Mouse (Mus musculus): ENCODE measurements at regions not wholly inside any gene's neighbourhood (a gene's known extent, or its start where the extent isn't known, plus 50 kb on each side); places are given as distances from the start of the nearest gene placed in this dataset.
A peak's percentile ranks its signal among the peaks of the same experiment; 100 is the strongest.
"Not testable (repeated sequence)": the region's sequence is repeated elsewhere in the genome, so short reads cannot be mapped to it uniquely, and the experiment has no call there.

DNA sequence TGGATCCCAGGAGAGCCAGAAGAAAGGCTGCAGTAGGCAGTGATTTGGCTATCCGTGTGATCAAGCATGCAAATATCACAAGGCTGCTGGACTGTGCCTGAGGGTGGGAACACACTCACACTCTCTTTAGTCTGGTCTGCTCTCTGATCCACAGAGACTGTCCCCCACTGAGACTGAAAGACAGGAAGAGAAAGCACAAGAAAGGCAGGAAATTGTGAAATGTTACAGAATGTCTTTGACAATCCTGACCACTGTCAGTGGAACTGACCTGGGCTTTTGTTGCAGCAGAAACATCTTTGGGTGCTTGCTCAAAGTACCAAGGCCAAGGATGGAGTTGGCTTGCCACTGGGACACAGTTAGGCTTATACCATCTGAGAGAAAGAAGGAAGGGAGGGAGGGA, 52.3 kb upstream of the Gpd2 start:
- Histone ChIP-seq H3K27ac (replicated peaks; ENCODE audit: low read depth, low read length) (no peak overlapping the region), H3K9me3 (ENCODE audit: control insufficient read depth, low read length) (no peaks in the 10 kb centered on the region), H3K27me3 (ENCODE audit: control insufficient read depth, insufficient read depth, low read length) (no peaks in the 10 kb centered on the region), H3K4me1 (ENCODE audit: control insufficient read depth, insufficient read depth, low read length) (no peaks in the 10 kb centered on the region), H3K36me3 (ENCODE audit: control insufficient read depth, insufficient read depth, low read length) (no peaks in the 10 kb centered on the region), H3K4me2 (replicated peaks; ENCODE audit: low read depth, low read length, severe bottlenecking) (no peak overlapping the region), H3K9ac (ENCODE audit: low read depth, low read length, severe bottlenecking) (no peak overlapping the region), H3K4me3 (replicated peaks; ENCODE audit: low read length) (no peak overlapping the region)
- DNase-seq (ENCODE audit: low spot score): no peak
- WGBS: 19% methylated on average over 1 of the region's 1 CpGs
- no peak for ATAC-seq (ENCODE audit: low FRiP score, low read depth)
- no peak for TF ChIP-seq POLR2A (IDR thresholded peaks at IDR 0.05; ENCODE audit: borderline replicate concordance, extremely low read depth, insufficient read depth, insufficient read length)

DNA sequence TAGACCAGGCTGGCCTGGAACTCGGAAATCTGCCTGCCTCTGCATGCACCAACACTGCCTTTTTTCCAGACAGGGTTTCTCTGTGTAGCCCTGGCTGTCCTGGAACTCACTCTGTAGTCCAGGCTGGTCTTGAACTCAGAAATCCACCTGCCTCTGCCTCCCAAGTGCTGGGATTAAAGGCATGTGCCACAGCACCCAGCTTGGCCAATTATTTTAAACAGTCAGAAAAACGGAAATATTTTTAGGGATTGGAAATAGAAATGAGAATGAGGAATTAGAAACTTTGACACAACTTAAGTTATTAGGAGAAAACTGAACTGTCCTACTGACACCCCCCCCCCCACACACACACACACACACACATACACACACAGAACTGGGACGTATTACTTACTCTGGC, 54.3 kb upstream of the Gpd2 start:
- not testable (repeated sequence) for H3K27ac ChIP-seq (replicated peaks; ENCODE audit: low read depth, low read length); H3K4me1 ChIP-seq (ENCODE audit: control insufficient read depth, insufficient read depth, low read length); H3K27me3 ChIP-seq (ENCODE audit: control insufficient read depth, insufficient read depth, low read length); H3K4me3 ChIP-seq (replicated peaks; ENCODE audit: low read length); ATAC-seq (ENCODE audit: low FRiP score, low read depth); H3K9ac ChIP-seq (ENCODE audit: low read depth, low read length, severe bottlenecking); H3K4me2 ChIP-seq (replicated peaks; ENCODE audit: low read depth, low read length, severe bottlenecking); H3K9me3 ChIP-seq (ENCODE audit: control insufficient read depth, low read length); H3K36me3 ChIP-seq (ENCODE audit: control insufficient read depth, insufficient read depth, low read length); DNase-seq (ENCODE audit: low spot score)
- 76% methylated on average over 3 of the region's 3 CpGs for WGBS

DNA sequence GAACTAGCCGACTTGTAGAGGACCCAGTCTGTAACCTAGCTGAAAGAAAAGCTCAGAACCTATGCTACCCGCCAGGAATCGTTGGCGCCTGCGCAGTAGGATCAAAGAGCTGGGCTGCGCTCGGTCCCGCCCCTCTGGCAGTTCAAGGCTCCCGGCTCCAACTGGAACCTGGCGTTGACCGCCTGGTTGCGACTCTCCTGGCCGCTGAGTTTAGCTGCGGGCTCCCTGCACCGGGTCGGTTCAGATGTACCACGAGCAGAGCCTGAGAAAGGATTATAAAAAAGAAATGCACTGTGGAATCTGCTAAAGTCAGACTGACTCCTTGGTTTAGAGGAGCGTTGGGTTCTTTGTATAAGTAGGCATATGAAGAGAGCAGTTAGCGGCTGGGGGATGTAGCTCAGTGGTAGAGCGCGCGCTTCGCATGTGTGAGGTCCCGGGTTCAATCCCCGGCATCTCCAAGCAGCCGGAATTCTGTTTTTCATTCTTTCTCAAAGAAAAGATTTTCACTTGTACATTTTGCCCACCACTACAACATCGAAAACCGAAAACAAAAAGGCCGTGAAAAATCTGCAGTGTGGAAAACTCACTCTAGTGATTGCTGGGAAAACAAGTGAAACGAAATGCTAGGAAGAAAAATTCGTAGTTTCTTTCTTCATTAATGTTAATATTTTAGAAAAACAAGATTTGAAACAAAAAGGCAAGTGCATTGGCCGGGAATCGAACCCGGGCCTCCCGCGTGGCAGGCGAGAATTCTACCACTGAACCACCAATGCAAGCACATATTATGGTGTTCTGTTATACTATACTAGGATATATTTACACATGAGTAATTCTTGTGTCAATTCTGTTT, 55.5 kb upstream of the Gpd2 start:
- peak overlapping the region; percentile 75 for H3K9ac ChIP-seq (ENCODE audit: low read depth, low read length, severe bottlenecking)
- peak overlapping the region; percentile 44 for H3K4me2 ChIP-seq (replicated peaks; ENCODE audit: low read depth, low read length, severe bottlenecking)
- WGBS: 1% methylated on average over 37 of the region's 37 CpGs
- peak overlapping the region; percentile 97 for H3K27ac ChIP-seq (replicated peaks; ENCODE audit: low read depth, low read length)
- ATAC-seq (ENCODE audit: low FRiP score, low read depth) (peak; percentile 98), DNase-seq (ENCODE audit: low spot score) (peak; percentile 94)
- no peaks in the 10 kb centered on the region for H3K4me1 ChIP-seq (ENCODE audit: control insufficient read depth, insufficient read depth, low read length)
- H3K9me3 ChIP-seq (ENCODE audit: control insufficient read depth, low read length): no peaks in the 10 kb centered on the region
- no peaks in the 10 kb centered on the region for H3K27me3 ChIP-seq (ENCODE audit: control insufficient read depth, insufficient read depth, low read length)
- no peak for TF ChIP-seq POLR2A (IDR thresholded peaks at IDR 0.05; ENCODE audit: borderline replicate concordance, extremely low read depth, insufficient read depth, insufficient read length)
- peak overlapping the region; percentile 66 for H3K4me3 ChIP-seq (replicated peaks; ENCODE audit: low read length)
- no peaks in the 10 kb centered on the region for H3K36me3 ChIP-seq (ENCODE audit: control insufficient read depth, insufficient read depth, low read length)

DNA sequence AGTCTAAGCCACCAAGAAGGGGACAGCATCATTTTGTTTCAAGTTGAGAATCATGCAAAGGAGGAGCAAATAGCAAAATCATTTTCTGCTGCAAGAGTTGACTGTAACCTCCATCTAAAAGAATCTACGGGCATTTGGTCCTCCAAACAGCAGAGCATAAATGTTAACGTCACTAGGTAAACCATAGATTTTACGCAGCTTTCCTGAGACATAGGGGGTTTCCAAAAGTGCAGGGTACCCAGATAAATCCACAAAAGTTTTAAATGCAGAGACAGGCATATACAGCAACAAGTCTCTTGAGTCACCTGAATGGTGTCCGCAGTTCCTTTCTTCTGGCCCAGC, 56.1 kb upstream of the Gpd2 start:
- ATAC-seq (ENCODE audit: low FRiP score, low read depth) (peak; percentile 11; the same call in 1 of the 2 replicates), DNase-seq (ENCODE audit: low spot score) (no peak)
- H3K4me3 ChIP-seq (replicated peaks; ENCODE audit: low read length): peak overlapping the region; percentile 66
- peak overlapping the region; percentile 97 for H3K27ac ChIP-seq (replicated peaks; ENCODE audit: low read depth, low read length)
- no peaks in the 10 kb centered on the region for H3K36me3 ChIP-seq (ENCODE audit: control insufficient read depth, insufficient read depth, low read length)
- H3K9me3 ChIP-seq (ENCODE audit: control insufficient read depth, low read length): no peaks in the 10 kb centered on the region
- WGBS: 10% methylated on average over 4 of the region's 4 CpGs
- no peaks in the 10 kb centered on the region for H3K27me3 ChIP-seq (ENCODE audit: control insufficient read depth, insufficient read depth, low read length)
- peak overlapping the region; percentile 75 for H3K9ac ChIP-seq (ENCODE audit: low read depth, low read length, severe bottlenecking)
- no peaks in the 10 kb centered on the region for H3K4me1 ChIP-seq (ENCODE audit: control insufficient read depth, insufficient read depth, low read length)
- no peak for TF ChIP-seq POLR2A (IDR thresholded peaks at IDR 0.05; ENCODE audit: borderline replicate concordance, extremely low read depth, insufficient read depth, insufficient read length)
- peak overlapping the region; percentile 44 for H3K4me2 ChIP-seq (replicated peaks; ENCODE audit: low read depth, low read length, severe bottlenecking)

GRCm38 (mm10) chr2:57178056-57178455, 54.3 kb upstream of the Nr4a2 start:
- Histone ChIP-seq H3K9ac (ENCODE audit: low read depth, low read length, severe bottlenecking) (no peak overlapping the region), H3K4me3 (replicated peaks; ENCODE audit: low read length) (no peak overlapping the region), H3K9me3 (ENCODE audit: control insufficient read depth, low read length) (no peaks in the 10 kb centered on the region), H3K36me3 (ENCODE audit: control insufficient read depth, insufficient read depth, low read length) (no peaks in the 10 kb centered on the region), H3K27me3 (ENCODE audit: control insufficient read depth, insufficient read depth, low read length) (no peaks in the 10 kb centered on the region), H3K4me1 (ENCODE audit: control insufficient read depth, insufficient read depth, low read length) (no peaks in the 10 kb centered on the region), H3K4me2 (replicated peaks; ENCODE audit: low read depth, low read length, severe bottlenecking) (no peak overlapping the region), H3K27ac (replicated peaks; ENCODE audit: low read depth, low read length) (no peak overlapping the region)
- no peak for DNase-seq (ENCODE audit: low spot score)
- TF ChIP-seq POLR2A (IDR thresholded peaks at IDR 0.05; ENCODE audit: borderline replicate concordance, extremely low read depth, insufficient read depth, insufficient read length): no peak
- ATAC-seq (ENCODE audit: low FRiP score, low read depth): no peak
- 81% methylated on average over 6 of the region's 6 CpGs for WGBS

Measured in limb, embryonic 14.5 days (tissue).